Mouse (Mus musculus) G1E (cell line): ENCODE data around the gene Kcna2.

Experiments
- CTCF ChIP-seq: IDR thresholded peaks from 2 replicates; pipeline ENCODE4 v1.5.1; 2012; ENCODE audit warnings: low read depth, low read length, inconsistent platforms, mixed read lengths
- TAL1 ChIP-seq: conservative IDR thresholded peaks from 2 replicates; pipeline ENCODE4 v1.6.1; 2012; ENCODE audit warnings: low read depth, low read length, inconsistent platforms, mixed read lengths

DNA sequence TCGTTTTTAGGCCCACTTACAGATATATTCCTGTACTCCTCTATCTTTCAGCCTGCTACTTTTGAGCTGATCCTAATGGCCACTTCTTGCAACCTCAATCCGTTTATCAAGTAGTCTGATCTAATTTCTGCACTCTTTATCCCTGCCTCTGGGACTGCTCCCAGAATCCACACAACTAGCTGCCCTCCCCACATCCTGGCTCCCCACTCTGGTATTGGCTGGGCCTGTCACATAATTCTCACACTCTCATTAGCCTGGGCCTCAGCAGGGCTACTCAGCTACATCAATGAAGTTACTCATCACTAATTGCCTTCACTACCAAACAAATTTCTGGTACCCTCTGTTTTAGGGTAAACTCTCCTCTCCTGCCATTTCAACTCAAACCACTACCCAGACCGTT, 49.5 kb downstream of the Kcna2 start:
- TF ChIP-seq TAL1: no peak
- no peak for TF ChIP-seq CTCF
